Mouse (Mus musculus): Measurements from ENCODE around the gene Nsfl1c.
A peak's percentile ranks its signal among the peaks of the same experiment; 100 is the strongest.
"Not testable (repeated sequence)": the region's sequence is repeated elsewhere in the genome, so short reads cannot be mapped to it uniquely, and the experiment has no call there.

Gene Nsfl1c

DNA sequence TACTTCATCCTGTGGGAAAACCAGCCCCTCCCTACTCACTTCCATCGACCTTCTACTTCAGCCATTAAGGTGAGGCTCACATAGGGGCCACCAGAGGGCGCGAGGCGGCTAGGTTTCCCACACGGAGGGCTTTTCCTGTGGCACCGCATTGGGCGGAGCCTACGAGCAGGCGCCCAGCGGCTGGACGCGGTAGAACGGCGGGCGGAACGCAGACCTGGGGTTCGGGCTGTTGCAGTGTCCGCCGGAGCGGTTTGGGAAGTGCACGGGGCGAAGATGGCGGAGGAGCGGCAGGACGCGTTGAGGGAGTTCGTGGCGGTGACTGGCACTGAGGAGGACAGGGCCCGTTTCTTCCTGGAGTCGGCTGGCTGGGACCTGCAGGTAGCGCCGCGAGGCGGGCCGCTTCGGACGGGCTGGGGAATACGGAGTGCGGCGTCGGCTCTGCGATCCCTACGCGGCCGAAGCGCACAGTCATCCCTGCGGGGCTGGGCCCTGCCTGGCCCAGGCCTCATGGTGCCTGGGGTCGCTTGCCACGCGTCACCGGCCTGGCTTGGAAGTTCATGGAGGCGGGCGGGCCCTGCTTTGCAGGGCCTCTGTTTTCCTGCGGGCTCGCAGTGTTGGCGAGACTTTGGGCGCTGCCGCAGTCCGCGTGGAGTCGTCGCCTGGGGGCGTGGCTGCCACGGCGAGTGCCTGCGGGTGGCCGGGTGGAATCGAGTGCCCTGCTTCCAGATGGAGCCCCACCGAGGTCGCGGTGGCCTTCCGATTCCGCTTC is at the start of gene Nsfl1c:
Nsfl1c (plus strand) TSS at position 148 of the 769 bp plus-strand sequence.
- peak; percentile 94 for DNase-seq

DNA sequence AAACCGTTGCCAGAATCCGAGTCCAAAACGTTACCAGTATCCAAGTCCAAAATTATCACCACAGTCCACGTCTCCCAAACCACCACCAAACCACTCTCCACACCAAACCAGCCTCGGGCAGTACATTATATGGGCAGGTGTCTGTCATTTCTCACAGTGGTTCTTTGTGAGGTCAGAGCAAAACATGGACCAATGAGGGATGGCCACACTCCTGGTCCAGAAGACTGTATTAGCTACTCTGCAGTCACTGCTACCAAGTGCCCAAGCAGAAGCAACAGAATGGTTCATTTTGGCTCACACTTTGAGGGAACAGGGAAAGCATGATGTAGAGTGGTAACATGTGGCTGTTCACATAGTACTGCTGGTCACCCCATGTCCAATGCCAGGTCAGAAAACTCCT is 17.9 kb upstream of the Nsfl1c start, which contains the start of gene 4921509C19Rik:
4921509C19Rik (minus strand) TSS at position 101 of the 400 bp plus-strand sequence.
- DNase-seq = not testable (repeated sequence)

GRCm38 (mm10) chr2:151486496-151486895 is 7.5 kb upstream of the Nsfl1c start:
- no peak for DNase-seq

DNA sequence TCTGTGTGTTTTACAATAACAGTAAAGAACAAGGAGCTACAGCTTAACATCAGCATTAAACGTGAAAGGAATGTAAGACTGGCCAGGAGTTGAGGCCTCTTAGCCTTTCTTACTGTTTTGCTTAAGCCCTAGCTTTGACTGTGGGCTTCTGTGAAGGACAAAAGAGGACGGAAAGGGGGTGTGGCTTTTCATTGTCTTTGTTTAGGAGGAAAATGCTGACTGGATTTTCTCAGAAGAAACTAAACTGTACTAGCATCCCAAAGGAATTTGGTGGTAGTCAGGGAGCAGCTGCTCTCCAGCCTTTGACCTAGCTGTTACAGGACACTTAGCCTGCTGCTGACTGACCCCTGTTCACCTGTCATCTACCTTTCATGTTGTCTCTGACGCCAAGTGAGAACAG is 4.4 kb downstream of the Nsfl1c start:
- DNase-seq = no peak

DNA sequence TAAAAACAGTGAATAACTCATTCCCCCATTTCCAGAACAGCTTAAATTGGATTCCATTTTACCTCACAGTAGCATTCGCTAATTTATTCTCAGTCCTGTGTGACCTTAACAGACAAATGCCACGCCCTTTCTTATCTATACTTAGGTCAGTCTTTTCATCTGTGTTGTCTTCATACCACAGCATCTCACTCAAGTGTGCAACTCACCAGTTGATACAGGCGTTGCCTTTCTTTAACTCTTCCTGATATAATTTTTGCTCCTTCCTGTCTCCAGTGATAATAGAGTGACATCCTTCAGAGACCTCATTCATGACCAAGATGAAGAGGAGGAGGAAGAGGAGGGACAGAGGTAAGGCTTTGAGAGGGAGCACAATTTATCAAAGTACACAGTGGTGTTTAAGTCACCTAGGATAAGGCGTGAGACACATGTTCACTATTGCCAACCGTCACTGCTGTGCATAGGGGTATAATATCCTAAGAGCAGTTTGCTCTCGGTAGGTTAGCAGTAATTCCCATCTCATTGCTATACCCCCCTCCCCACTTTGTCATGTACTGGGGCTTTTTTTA is 6.5 kb downstream of the Nsfl1c start:
- no peak for DNase-seq

GRCm38 (mm10) chr2:151504226-151504625 is 10.2 kb downstream of the Nsfl1c start:
- no peak for DNase-seq

GRCm38 (mm10) chr2:151512199-151512598 is 18.2 kb downstream of the Nsfl1c start:
- DNase-seq = no peak

DNA sequence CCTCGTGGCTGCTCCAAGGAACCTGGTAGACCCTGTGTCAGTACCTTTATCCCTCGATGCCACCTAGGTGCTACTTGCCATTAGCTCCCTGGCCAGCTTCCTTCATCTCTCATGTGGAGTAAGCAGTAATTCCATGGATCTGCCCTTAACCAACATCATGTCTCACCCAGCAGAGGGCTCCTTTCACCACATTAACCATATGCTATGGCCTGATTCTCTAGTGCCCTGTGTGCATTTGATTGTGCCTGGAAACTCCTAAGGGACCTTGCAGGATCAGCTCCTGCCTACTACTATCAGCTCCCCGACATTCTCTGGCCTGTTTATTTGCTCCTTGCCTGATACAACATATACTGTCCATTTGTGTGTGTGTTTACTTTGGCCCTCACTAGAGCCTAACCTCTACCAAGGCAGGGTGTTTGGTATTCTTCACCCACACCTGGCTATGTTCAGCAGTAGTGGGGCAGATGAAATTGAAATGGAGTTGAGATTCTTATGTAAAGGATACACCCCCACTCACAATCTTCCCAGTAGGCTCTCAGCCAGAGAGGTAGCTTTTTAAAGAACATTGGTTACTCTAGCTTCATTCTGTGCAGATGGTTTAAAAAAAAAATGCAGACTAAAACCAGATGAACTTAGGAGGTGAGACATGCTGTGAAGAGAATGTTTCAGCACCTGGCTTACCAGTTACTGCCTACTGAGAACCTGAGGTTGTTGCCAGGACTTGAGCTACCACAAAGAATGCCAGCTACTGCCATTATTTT is 19.7 kb downstream of the Nsfl1c start:
- no peak for DNase-seq

- no peak for DNase-seq
Observed at GRCm38 (mm10) chr2:151519000-151519399, 25.0 kb downstream of the Nsfl1c start.

GRCm38 (mm10) chr2:151524324-151525041 is 30.5 kb downstream of the Nsfl1c start:
- no peak for DNase-seq

DNA sequence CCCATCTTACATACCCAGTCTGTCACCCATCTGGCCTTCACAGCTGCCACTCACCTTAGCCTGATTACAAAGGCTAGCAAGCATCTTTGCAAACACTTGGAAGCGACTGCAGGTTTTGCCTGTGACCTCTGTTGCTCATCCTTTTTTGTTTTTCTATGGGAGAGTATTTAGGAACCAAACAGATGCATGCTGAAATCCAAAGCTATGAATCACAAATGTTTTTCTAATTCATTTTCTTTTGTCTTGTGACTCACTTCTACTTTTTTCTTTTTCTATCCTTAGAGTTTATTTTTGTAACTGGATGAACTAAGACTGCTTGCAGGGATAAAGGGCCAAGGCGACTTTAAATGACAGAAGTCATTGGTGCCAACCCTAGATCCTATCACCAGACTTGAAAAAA is 31.5 kb downstream of the Nsfl1c start:
- DNase-seq = no peak

- DNase-seq = no peak
Observed at GRCm38 (mm10) chr2:151528066-151528465, 34.1 kb downstream of the Nsfl1c start.

DNA sequence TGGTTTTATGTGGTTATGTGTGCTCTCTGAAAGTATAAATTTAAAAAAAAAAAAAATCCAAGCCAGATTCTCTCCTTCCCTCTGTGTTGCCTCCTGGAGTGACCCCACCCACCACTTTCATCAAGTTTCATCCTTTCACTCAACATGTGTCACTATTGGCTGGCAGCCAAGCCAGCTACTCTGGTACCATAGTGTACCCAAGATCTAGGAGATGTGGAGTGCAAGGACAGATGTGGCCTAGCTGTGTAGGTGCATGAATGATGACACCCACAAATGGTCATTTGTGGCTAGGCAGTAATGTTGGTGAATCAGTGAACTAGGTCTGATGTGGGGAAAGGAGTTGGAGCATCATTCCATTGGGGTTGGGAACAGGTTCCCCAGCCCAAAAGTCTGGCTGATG is 35.2 kb downstream of the Nsfl1c start:
- DNase-seq = no peak

GRCm38 (mm10) chr2:151530378-151531230 is 36.6 kb downstream of the Nsfl1c start:
- DNase-seq = no peak

- no peak for DNase-seq
Observed at GRCm38 (mm10) chr2:151533632-151534031, 39.6 kb downstream of the Nsfl1c start.

DNA sequence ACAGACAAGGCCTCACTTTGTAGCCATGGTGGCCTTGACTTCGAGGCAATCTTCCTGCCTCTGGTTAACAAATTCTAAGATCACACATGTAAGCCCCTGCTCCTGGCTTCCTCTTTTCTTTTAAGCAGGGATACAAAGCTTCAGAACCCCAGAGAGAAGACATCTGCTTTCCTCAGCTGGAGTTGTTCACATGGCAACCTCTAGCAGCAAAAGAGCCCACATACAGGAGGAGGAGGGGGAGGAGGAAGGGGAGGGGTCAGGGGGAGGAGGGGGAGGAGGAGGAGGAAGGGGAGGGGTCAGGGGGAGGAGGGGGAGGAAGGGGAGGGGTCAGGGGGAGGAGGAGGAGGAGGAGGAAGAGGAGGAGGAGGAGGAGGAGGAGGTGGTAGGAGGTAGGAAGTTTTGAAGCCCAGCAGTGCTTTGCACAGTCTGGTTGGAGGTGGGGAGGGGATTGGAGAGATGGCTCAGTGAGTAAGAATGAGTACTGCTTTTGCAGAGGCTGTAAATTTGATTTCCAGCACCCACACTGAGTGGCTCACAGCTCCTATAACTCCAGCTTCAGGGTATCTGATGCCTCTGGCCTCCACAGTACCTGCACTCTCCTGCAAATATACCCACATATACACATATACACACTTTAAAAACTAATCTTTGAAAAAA is 42.1 kb downstream of the Nsfl1c start:
- DNase-seq = no peak

DNA sequence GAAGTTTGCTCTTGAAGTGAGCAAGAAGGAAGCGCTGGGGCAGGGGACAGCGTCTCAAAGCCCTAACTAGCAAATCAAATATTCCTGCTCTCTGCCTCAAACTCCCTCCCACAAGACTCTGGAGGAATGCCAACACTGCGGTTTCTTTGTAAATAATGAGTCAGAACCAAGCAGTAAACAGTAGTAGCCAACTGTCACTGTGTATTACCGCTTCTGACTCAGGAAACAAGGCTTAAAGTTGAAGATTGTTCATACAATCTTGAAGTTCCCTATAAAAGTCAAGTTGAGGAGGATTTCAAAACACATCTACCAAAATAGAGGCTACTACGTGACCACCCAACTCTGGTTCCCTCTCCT is 42.6 kb downstream of the Nsfl1c start:
- no peak for DNase-seq

DNA sequence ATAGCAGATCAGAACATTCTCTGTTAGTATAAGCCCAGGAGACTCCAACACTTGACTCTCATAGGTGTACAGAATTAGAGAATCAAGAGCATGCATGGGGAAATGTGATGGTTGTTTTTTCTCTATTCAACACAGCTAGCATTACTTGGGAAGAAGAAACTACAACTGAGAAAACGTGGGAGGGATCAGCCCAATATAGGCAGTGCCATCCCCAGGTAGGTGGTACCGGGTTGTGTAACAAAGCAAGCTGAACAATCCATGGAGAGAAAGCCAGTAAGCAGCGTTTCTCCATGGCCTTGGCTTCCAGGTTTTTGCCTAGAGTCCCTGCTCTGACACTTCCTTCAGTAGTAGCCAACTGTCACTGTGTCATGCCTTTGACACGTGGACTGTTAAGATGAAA is 44.7 kb downstream of the Nsfl1c start:
- DNase-seq = no peak

- peak; percentile 98 for DNase-seq
Observed at GRCm38 (mm10) chr2:151542323-151543062, 48.5 kb downstream of the Nsfl1c start, which contains the start of gene Fkbp1a. Gene Fkbp1a, plus strand, starts transcription at chr2:151542483.

DNA sequence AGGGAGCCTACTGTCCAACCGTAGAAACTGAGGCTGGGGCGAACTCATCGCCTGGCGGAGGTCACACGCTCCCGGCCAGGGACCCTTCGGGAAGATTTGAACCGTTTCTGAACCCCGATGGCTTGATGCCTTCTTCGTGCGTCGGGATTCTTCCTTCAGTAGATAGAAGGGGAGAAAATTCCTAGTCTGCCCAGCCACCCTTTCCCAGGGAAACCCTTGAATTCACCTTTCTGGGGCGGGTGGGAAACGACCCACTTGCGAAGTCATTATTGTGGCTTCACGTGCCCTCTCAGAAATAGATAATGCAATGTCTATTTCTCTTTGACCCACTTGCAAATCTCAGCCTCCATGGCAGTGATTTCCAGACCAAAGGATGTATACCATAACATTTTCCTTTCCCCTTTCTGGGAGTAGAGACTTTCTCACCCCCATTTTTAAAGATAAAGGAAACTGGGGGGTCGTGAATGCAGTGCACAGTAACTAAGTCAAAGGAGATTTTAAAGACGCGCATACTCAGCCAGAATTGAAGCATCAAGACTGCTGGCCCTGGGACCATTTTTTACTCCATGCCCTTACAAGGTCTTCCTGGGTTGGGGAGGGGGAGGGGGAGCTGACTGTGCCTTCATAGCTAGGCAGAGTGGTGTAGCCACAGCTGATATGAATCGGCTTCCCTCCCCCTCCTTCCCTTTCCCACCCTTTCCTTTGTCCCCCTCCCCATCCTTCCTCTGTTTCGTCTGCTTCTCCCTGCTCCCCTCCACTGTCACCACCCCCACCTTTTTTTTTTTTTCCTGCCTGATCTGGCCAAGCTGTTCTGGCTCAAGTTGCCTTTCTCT is 49.3 kb downstream of the Nsfl1c start:
- DNase-seq = peak; percentile 54

Measured in cerebellum, adult 9-11 months (tissue).